In the genomic region with DNA sequence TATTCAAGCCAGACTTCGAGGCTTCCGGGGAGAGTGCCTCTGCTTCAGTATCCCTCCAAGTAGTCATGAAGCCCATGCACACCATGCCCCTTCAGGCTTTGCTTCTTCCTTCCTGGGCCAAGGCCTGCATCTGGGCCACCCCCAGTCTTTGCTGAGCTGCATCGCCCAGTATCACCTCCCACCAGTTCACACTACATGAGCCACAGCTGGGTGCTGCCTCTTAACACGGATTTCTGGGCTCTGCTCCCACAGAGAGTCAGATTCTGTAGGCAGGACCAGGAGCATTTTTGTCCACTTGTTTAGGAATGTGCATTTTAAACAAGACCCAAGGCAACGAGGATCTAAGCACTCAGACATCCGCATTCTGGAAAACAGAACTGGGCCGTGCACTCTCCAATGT, we compare ENCODE assay signal across 11 mouse cellular contexts. TPM values are rescaled to one million over a fixed set of nuclear protein-coding genes. Genes with fewer than 3 reads are reported as not detected.
A peak's percentile ranks its signal among the peaks of the same experiment; 100 is the strongest.
DNase-seq lines count a peak whose midpoint lies in the region; ATAC-seq lines count a peak whose summit lies in the region.
"Had no signal": no experiment of that assay in that cellular context is flagged by ENCODE, and none has a peak within 500 bp of the region (broad histone marks: within the 10 kb centered on the region; RNA-seq: fewer than 3 reads in every experiment).

No protein-coding gene starts in this region.

- intact Hi-C loops in left cerebral cortex, postnatal 25 days (cut with DNase I), result loop anchor here (1.0 kb wide), 1 partner anchor 125 kb away; no protein-coding TSS in a partner anchor

- no peak for DNase-seq in frontal cortex, postnatal 10 days (ENCODE audit: low spot score in 2 of 2)
- peak; percentile 42 to 91 for DNase-seq in left cerebral cortex, postnatal 25 days (ENCODE audit: low spot score in 2 of 2)
- DNase-seq in left cerebral cortex, adult 11 months (ENCODE audit: low spot score), result no peak
- DNase-seq in brain, adult 2 months (ENCODE audit: low read depth, low spot score), result peak; percentile 87
- DNase-seq in lung, postnatal 4 days, result peak; percentile 31 to 47
- no peak for DNase-seq in cerebellum, adult 9-10 months
- no peak for DNase-seq in embryo, embryonic 11 days
- DNase-seq: adrenal gland, postnatal 14 days; cerebellum, postnatal 14 days had no signal

- peak; percentile 90 for ATAC-seq in frontal cortex, adult (ENCODE audit: low TSS enrichment)
- ATAC-seq: midbrain, embryonic 16.5 days had no signal

RNA-seq across cellular contexts. Expression of a gene that starts 40.8 kb away (rescaled TPM):
- 10 to 100 TPM; 17.1 to 22.0 TPM for total RNA-seq in left cerebral cortex, postnatal 25 days (2021)

Comparison
In these comparisons a context has a peak if more than half of its experiments do, and no peak if none do; other contexts are left out.
1. DNase-seq: peak in left cerebral cortex, postnatal 25 days (2 of 2), brain, adult 2 months (single experiment) and lung, postnatal 4 days (2 of 2); none in frontal cortex, postnatal 10 days (0 of 2), left cerebral cortex, adult 11 months (single experiment), cerebellum, adult 9-10 months (single experiment) and embryo, embryonic 11 days (single experiment).